Mouse (Mus musculus): ENCODE results near the gene Slamf8.

GRCm38 (mm10) chr1:172552623-172553022, 37.7 kb downstream of the Slamf8 start:
- TF ChIP-seq POLR2A (IDR thresholded peaks at IDR 0.05; ENCODE audit: borderline replicate concordance, extremely low read depth, insufficient read depth, insufficient read length, poor library complexity, severe bottlenecking) (no peak), CTCF (IDR thresholded peaks at IDR 0.05; ENCODE audit: borderline replicate concordance, extremely low read depth, insufficient read depth, insufficient read length) (no peak)

Data from brain, embryonic 14.5 days (tissue).